Mouse (Mus musculus): ENCODE measurements at regions not wholly inside any gene's neighbourhood (a gene's known extent, or its start where the extent isn't known, plus 50 kb on each side); places are given as distances from the start of the nearest gene placed in this dataset.
"Not testable (repeated sequence)": the region's sequence is repeated elsewhere in the genome, so short reads cannot be mapped to it uniquely, and the experiment has no call there.

DNA sequence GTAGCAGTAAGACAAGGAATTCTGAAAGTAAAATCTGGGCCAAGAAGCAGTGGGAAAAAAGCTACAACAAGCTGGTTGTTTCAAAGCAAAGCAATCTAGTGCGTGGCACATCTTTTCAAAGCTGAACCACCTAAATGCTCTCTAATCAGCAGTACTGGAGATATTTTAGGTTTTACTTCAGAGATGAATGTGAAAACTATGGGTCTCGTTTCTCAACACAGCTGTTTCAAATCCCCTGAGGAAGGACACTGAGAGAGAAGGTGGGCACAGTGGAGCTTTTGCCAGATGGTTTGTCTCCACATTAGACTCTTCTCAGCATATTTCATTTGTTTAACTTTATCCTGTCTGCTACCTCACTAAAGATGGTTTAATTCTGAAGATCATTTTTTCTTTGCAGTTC lies 183.8 kb upstream of the Gria3 start:
- Histone ChIP-seq H3K9ac (replicated peaks) (no peak overlapping the region), H3K36me3 (replicated peaks; ENCODE audit: control insufficient read depth, insufficient read depth, low read depth) (no peaks in the 10 kb centered on the region), H3K27me3 (ENCODE audit: control insufficient read depth, insufficient read depth, low read length) (no peaks in the 10 kb centered on the region), H3K27ac (no peak overlapping the region), H3K4me1 (replicated peaks; ENCODE audit: control insufficient read depth in 2 of 2, insufficient read depth in 2 of 2, low read length in 1 of 2) (no peaks in the 10 kb centered on the region), H3K4me2 (ENCODE audit: low read depth) (no peak overlapping the region), H3K4me3 (ENCODE audit: insufficient read depth in 1 of 2, low read depth in 2 of 2, low read length in 2 of 2) (no peak overlapping the region), H3K9me3 (ENCODE audit: control insufficient read depth, low read length) (no peaks in the 10 kb centered on the region)
- DNase-seq (ENCODE audit: low read depth in 3 of 3, low spot score in 3 of 3) (no peak), ATAC-seq (ENCODE audit: insufficient read depth) (no peak)
- 61% methylated on average over 2 of the region's 2 CpGs for WGBS (ENCODE audit: insufficient replicate concordance)
- TF ChIP-seq CTCF (IDR thresholded peaks at IDR 0.05; ENCODE audit: low read depth): no peak
- no peak for TF ChIP-seq EP300 (IDR thresholded peaks at IDR 0.05; ENCODE audit: low read depth)

DNA sequence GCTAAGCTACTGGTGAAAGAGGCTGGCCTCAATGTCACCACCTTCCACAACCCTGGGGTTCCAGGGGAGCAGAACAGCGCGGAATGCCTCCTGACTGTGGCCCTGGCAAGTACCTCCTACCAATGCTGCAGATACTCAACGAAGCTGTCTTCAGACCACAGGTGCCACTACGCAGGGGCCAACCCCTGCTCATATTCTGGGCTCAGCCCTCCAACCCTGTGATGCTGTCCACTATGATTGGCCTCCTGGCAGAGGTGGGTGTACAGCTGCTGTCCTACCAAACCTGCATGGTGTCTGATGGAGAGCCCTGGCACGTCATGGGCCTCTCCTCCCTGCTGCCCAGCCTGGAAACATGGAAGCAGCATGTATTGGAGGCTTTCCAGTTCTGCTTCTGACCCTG lies 150.9 kb upstream of the Gria3 start:
- not testable (repeated sequence) for H3K4me2 ChIP-seq (ENCODE audit: low read depth); H3K27ac ChIP-seq; ATAC-seq (ENCODE audit: insufficient read depth); H3K4me3 ChIP-seq (ENCODE audit: insufficient read depth in 1 of 2, low read depth in 2 of 2, low read length in 2 of 2); DNase-seq (ENCODE audit: low read depth in 3 of 3, low spot score in 3 of 3); H3K27me3 ChIP-seq (ENCODE audit: control insufficient read depth, insufficient read depth, low read length); H3K9me3 ChIP-seq (ENCODE audit: control insufficient read depth, low read length); H3K9ac ChIP-seq (replicated peaks); H3K36me3 ChIP-seq (replicated peaks; ENCODE audit: control insufficient read depth, insufficient read depth, low read depth); H3K4me1 ChIP-seq (replicated peaks; ENCODE audit: control insufficient read depth in 2 of 2, insufficient read depth in 2 of 2, low read length in 1 of 2)
- WGBS (ENCODE audit: insufficient replicate concordance): 55% methylated on average over 5 of the region's 5 CpGs

DNA sequence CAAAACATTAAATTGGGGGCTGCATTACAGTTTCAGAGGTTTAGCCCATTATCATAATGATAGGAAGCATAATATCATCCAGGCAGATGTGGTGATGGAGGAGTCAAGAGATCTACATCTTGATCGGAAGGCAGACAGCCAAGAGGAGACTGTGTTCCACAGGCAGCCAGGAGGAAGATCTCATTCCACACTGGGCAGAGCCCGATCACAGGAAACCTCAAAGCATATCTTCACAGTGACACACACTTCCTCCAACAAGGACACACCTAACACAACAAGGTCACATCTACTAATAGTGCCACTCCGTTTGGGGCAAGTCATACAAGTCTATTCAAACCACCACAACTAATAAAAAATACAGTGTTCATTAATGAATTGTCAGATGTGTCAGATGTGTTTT lies 147.7 kb upstream of the Gria3 start:
- no peaks in the 10 kb centered on the region for H3K27me3 ChIP-seq (ENCODE audit: control insufficient read depth, insufficient read depth, low read length)
- no peaks in the 10 kb centered on the region for H3K9me3 ChIP-seq (ENCODE audit: control insufficient read depth, low read length)
- no peak for ATAC-seq (ENCODE audit: insufficient read depth)
- no peaks in the 10 kb centered on the region for H3K4me1 ChIP-seq (replicated peaks; ENCODE audit: control insufficient read depth in 2 of 2, insufficient read depth in 2 of 2, low read length in 1 of 2)
- H3K4me2 ChIP-seq (ENCODE audit: low read depth): no peak overlapping the region
- WGBS (ENCODE audit: insufficient replicate concordance): 28% methylated on average over 3 of the region's 3 CpGs
- H3K4me3 ChIP-seq (ENCODE audit: insufficient read depth in 1 of 2, low read depth in 2 of 2, low read length in 2 of 2): no peak overlapping the region
- H3K27ac ChIP-seq: no peak overlapping the region
- DNase-seq (ENCODE audit: low read depth in 3 of 3, low spot score in 3 of 3): no peak
- no peak overlapping the region for H3K9ac ChIP-seq (replicated peaks)
- no peaks in the 10 kb centered on the region for H3K36me3 ChIP-seq (replicated peaks; ENCODE audit: control insufficient read depth, insufficient read depth, low read depth)
- TF ChIP-seq CTCF (IDR thresholded peaks at IDR 0.05; ENCODE audit: low read depth) (no peak), EP300 (IDR thresholded peaks at IDR 0.05; ENCODE audit: low read depth) (no peak)

DNA sequence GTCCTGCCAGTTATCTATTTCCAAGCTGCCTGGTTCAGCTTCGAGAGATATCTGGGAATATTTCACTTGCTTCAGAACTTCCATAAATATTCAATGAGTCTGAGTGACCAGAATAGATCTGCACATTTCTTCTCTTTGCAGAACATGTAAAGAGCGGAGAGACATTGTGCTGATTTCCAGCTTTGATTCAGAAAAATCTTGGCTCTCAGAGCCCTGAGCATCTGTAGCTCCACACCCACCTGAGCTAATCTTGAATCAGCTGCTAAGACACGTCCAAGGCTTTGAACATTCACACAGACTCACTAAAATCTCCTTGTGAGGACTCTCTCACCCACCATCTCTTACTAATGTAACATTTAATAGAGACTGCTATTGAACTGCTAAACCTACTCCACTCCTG lies 146.0 kb upstream of the Gria3 start:
- TF ChIP-seq CTCF (IDR thresholded peaks at IDR 0.05; ENCODE audit: low read depth): no peak
- Histone ChIP-seq H3K4me1 (replicated peaks; ENCODE audit: control insufficient read depth in 2 of 2, insufficient read depth in 2 of 2, low read length in 1 of 2) (no peaks in the 10 kb centered on the region), H3K27me3 (ENCODE audit: control insufficient read depth, insufficient read depth, low read length) (no peaks in the 10 kb centered on the region), H3K9ac (replicated peaks) (no peak overlapping the region), H3K4me3 (ENCODE audit: insufficient read depth in 1 of 2, low read depth in 2 of 2, low read length in 2 of 2) (no peak overlapping the region), H3K27ac (no peak overlapping the region), H3K36me3 (replicated peaks; ENCODE audit: control insufficient read depth, insufficient read depth, low read depth) (no peaks in the 10 kb centered on the region), H3K4me2 (ENCODE audit: low read depth) (no peak overlapping the region), H3K9me3 (ENCODE audit: control insufficient read depth, low read length) (no peaks in the 10 kb centered on the region)
- no peak for ATAC-seq (ENCODE audit: insufficient read depth)
- DNase-seq (ENCODE audit: low read depth in 3 of 3, low spot score in 3 of 3): no peak
- WGBS (ENCODE audit: insufficient replicate concordance): 41% methylated on average over 3 of the region's 3 CpGs

DNA sequence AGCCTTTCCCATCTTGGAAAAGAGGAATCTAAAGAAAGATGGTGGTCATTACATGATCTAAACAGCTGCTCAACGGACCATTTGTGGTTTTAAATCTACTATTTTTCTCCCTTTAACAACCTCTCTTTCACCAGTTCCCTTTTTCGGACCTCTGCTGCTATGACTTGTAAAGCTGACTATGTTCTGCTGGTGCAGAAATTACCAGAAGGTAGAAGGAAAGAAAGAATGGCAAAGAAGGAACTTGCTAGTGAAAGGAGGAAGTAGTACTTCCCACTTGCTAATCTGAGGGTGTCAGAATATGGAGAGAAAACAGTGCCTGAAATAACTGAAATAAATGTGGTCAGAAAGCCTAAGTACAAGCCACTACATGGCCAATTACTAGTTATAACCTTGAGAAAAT lies 109.6 kb upstream of the Gria3 start:
- Histone ChIP-seq H3K36me3 (replicated peaks; ENCODE audit: control insufficient read depth, insufficient read depth, low read depth) (no peaks in the 10 kb centered on the region), H3K4me2 (ENCODE audit: low read depth) (no peak overlapping the region), H3K27me3 (ENCODE audit: control insufficient read depth, insufficient read depth, low read length) (no peaks in the 10 kb centered on the region), H3K9ac (replicated peaks) (no peak overlapping the region), H3K9me3 (ENCODE audit: control insufficient read depth, low read length) (no peaks in the 10 kb centered on the region), H3K4me1 (replicated peaks; ENCODE audit: control insufficient read depth in 2 of 2, insufficient read depth in 2 of 2, low read length in 1 of 2) (no peaks in the 10 kb centered on the region), H3K27ac (no peak overlapping the region), H3K4me3 (ENCODE audit: insufficient read depth in 1 of 2, low read depth in 2 of 2, low read length in 2 of 2) (no peak overlapping the region)
- no peak for TF ChIP-seq EP300 (IDR thresholded peaks at IDR 0.05; ENCODE audit: low read depth)
- TF ChIP-seq CTCF (IDR thresholded peaks at IDR 0.05; ENCODE audit: low read depth): no peak
- no peak for ATAC-seq (ENCODE audit: insufficient read depth)
- DNase-seq (ENCODE audit: low read depth in 3 of 3, low spot score in 3 of 3): no peak
- 19% methylated on average over 2 of the region's 2 CpGs for WGBS (ENCODE audit: insufficient replicate concordance)

DNA sequence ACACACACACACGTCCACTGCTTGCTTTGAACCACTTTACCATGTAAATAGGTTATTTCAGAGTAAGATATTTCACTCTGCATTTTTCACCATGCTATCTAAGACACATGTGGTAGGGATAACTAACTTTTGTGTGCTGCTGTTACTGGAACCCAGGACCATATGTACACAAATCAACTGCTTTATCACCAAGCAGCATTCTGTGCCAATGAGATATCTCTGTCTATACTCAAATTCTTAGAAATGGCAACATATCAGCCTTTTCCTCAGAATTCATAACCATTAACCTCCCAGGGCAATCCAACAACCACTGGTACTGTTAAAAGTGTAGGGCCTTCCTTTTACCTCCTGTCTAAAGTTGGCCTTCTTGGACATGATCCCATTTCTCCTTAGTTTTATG lies 84.2 kb upstream of the Gria3 start:
- Histone ChIP-seq H3K4me1 (replicated peaks; ENCODE audit: control insufficient read depth in 2 of 2, insufficient read depth in 2 of 2, low read length in 1 of 2) (no peaks in the 10 kb centered on the region), H3K9me3 (ENCODE audit: control insufficient read depth, low read length) (no peaks in the 10 kb centered on the region), H3K27ac (no peak overlapping the region), H3K4me3 (ENCODE audit: insufficient read depth in 1 of 2, low read depth in 2 of 2, low read length in 2 of 2) (no peak overlapping the region), H3K9ac (replicated peaks) (no peak overlapping the region), H3K27me3 (ENCODE audit: control insufficient read depth, insufficient read depth, low read length) (no peaks in the 10 kb centered on the region), H3K4me2 (ENCODE audit: low read depth) (no peak overlapping the region), H3K36me3 (replicated peaks; ENCODE audit: control insufficient read depth, insufficient read depth, low read depth) (no peaks in the 10 kb centered on the region)
- TF ChIP-seq EP300 (IDR thresholded peaks at IDR 0.05; ENCODE audit: low read depth) (no peak; the same call in 1 of the 2 replicates), CTCF (IDR thresholded peaks at IDR 0.05; ENCODE audit: low read depth) (no peak)
- peak; percentile 73; the same call in 1 of the 2 replicates for ATAC-seq (ENCODE audit: insufficient read depth)
- 36% methylated on average over 1 of the region's 1 CpGs for WGBS (ENCODE audit: insufficient replicate concordance)
- DNase-seq (ENCODE audit: low read depth in 3 of 3, low spot score in 3 of 3): no peak

Measured in liver, embryonic 14.5 days (tissue).